Mouse (Mus musculus): ENCODE data around the gene Mmp25. TPM values are rescaled to one million over a fixed set of nuclear protein-coding genes. Genes with fewer than 3 reads are reported as not detected.

Mmp25 gene
- polyA plus RNA-seq, 2 experiments: 0.11 to 0.12 TPM

GRCm38 (mm10) chr17:23603542-23603941 is 41.5 kb downstream of the Mmp25 start:
- ATAC-seq (ENCODE audit: insufficient read depth) (no peak), DNase-seq (ENCODE audit: low read depth in 3 of 3, low spot score in 3 of 3) (no peak)
- no peak overlapping the region for H3K4me2 ChIP-seq (ENCODE audit: low read depth)
- H3K36me3 ChIP-seq (replicated peaks; ENCODE audit: control insufficient read depth, insufficient read depth, low read depth): no peaks in the 10 kb centered on the region
- H3K27me3 ChIP-seq (ENCODE audit: control insufficient read depth, insufficient read depth, low read length): no peaks in the 10 kb centered on the region
- H3K4me1 ChIP-seq (replicated peaks; ENCODE audit: control insufficient read depth in 2 of 2, insufficient read depth in 2 of 2, low read length in 1 of 2): peaks cover 0 to 6% of the 10 kb centered on the region in 2 experiments; a peak in 2 of 4 replicates
- no peak overlapping the region for H3K9ac ChIP-seq (replicated peaks)
- peak; percentile 66 for TF ChIP-seq CTCF (IDR thresholded peaks at IDR 0.05; ENCODE audit: low read depth)
- no peak for TF ChIP-seq EP300 (IDR thresholded peaks at IDR 0.05; ENCODE audit: low read depth)
- H3K27ac ChIP-seq: no peak overlapping the region
- H3K4me3 ChIP-seq (ENCODE audit: insufficient read depth in 1 of 2, low read depth in 2 of 2, low read length in 2 of 2): no peak overlapping the region
- 40% methylated on average over 2 of the region's 2 CpGs for WGBS (ENCODE audit: insufficient replicate concordance)
- H3K9me3 ChIP-seq (ENCODE audit: control insufficient read depth, low read length): no peaks in the 10 kb centered on the region

- Histone ChIP-seq H3K4me2 (ENCODE audit: low read depth) (no peak overlapping the region), H3K27me3 (ENCODE audit: control insufficient read depth, insufficient read depth, low read length) (no peaks in the 10 kb centered on the region), H3K9me3 (ENCODE audit: control insufficient read depth, low read length) (no peaks in the 10 kb centered on the region), H3K4me3 (ENCODE audit: insufficient read depth in 1 of 2, low read depth in 2 of 2, low read length in 2 of 2) (no peak overlapping the region), H3K27ac (no peak overlapping the region), H3K36me3 (replicated peaks; ENCODE audit: control insufficient read depth, insufficient read depth, low read depth) (no peaks in the 10 kb centered on the region), H3K4me1 (replicated peaks; ENCODE audit: control insufficient read depth in 2 of 2, insufficient read depth in 2 of 2, low read length in 1 of 2) (peaks cover 0 to 9% of the 10 kb centered on the region in 2 experiments; a peak in 2 of 4 replicates), H3K9ac (replicated peaks) (no peak overlapping the region)
- DNase-seq (ENCODE audit: low read depth in 3 of 3, low spot score in 3 of 3): no peak
- WGBS (ENCODE audit: insufficient replicate concordance): 28% methylated on average over 8 of the region's 8 CpGs
- ATAC-seq (ENCODE audit: insufficient read depth): no peak
- TF ChIP-seq CTCF (IDR thresholded peaks at IDR 0.05; ENCODE audit: low read depth) (no peak), EP300 (IDR thresholded peaks at IDR 0.05; ENCODE audit: low read depth) (no peak)
Measured at GRCm38 (mm10) chr17:23603077-23603476, 42.0 kb downstream of the Mmp25 start.

GRCm38 (mm10) chr17:23601836-23602585 is 43.1 kb downstream of the Mmp25 start:
- Histone ChIP-seq H3K36me3 (replicated peaks; ENCODE audit: control insufficient read depth, insufficient read depth, low read depth) (no peaks in the 10 kb centered on the region), H3K27me3 (ENCODE audit: control insufficient read depth, insufficient read depth, low read length) (no peaks in the 10 kb centered on the region), H3K4me2 (ENCODE audit: low read depth) (no peak overlapping the region), H3K9ac (replicated peaks) (no peak overlapping the region), H3K4me3 (ENCODE audit: insufficient read depth in 1 of 2, low read depth in 2 of 2, low read length in 2 of 2) (no peak overlapping the region), H3K4me1 (replicated peaks; ENCODE audit: control insufficient read depth in 2 of 2, insufficient read depth in 2 of 2, low read length in 1 of 2) (peaks cover 0 to 12% of the 10 kb centered on the region in 2 experiments; a peak in 2 of 4 replicates), H3K9me3 (ENCODE audit: control insufficient read depth, low read length) (no peaks in the 10 kb centered on the region), H3K27ac (no peak overlapping the region)
- 48% methylated on average over 10 of the region's 10 CpGs for WGBS (ENCODE audit: insufficient replicate concordance)
- DNase-seq (ENCODE audit: low read depth in 3 of 3, low spot score in 3 of 3) (no peak), ATAC-seq (ENCODE audit: insufficient read depth) (no peak)
- TF ChIP-seq CTCF (IDR thresholded peaks at IDR 0.05; ENCODE audit: low read depth) (no peak), EP300 (IDR thresholded peaks at IDR 0.05; ENCODE audit: low read depth) (no peak)

DNA sequence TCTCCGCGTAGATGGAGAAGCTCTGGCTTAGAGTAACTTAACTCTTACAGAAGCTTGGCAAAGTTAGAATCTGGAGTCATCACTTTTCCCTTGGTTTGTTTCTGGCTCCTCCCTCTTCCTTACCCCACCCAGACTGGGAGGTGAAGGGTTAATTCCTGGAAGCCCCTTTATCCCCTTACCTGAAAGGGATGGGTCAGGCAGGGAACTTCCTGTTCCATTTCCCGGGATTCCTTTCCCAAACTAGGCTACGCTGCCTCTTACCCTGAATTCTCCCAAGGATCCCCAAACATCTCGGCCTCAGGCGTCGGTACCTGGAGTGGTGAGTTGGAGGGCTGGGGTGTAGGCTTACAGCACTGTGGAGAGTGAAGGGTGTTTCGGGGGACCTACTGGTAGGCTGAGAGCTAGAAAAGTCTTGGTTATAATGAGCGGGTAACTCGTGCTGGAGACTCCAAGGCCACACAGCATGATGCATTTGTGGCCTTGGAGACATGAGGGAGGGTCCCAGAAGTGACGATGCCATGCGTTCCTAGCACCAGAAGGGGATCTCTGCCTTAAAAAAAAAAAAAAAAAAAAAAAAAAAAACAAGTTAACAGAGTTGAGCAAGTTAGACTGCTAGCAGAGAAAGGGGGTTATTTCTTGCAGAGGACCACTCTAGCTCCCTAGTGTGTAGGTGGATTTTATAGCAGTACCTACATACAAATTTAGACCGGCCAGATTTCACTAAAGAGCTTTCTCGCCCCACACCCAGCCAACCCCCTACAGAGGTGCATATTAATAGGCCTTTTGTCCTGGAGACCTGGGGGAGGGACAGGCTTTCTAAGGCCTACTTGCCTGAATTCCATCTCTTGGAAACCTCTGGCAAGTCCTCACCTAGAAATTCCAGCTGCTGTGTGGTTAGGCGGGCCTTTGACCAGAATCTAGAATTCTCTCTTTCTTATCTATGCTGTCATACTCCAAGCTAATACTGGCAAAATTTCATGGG is 44.1 kb downstream of the Mmp25 start, which contains the start of gene Zscan10:
Gene Zscan10, plus strand, starts transcription at position 216 of the 982 bp plus-strand sequence.
- Histone ChIP-seq H3K27ac (no peak within 1 kb of the TSS), H3K36me3 (replicated peaks; ENCODE audit: control insufficient read depth, insufficient read depth, low read depth) (no peaks in the 10 kb centered on the region), H3K9ac (replicated peaks) (peak within 1 kb of the TSS; percentile 60; the same call in 1 of the 2 replicates), H3K4me1 (replicated peaks; ENCODE audit: control insufficient read depth in 2 of 2, insufficient read depth in 2 of 2, low read length in 1 of 2) (peaks cover 0 to 12% of the 10 kb centered on the region in 2 experiments; a peak in 2 of 4 replicates), H3K4me2 (ENCODE audit: low read depth) (peak within 1 kb of the TSS; percentile 83), H3K9me3 (ENCODE audit: control insufficient read depth, low read length) (no peaks in the 10 kb centered on the region), H3K4me3 (ENCODE audit: insufficient read depth in 1 of 2, low read depth in 2 of 2, low read length in 2 of 2) (peak within 1 kb of the TSS in 1 of 2 experiments; percentile 59; a peak in 2 of 4 replicates), H3K27me3 (ENCODE audit: control insufficient read depth, insufficient read depth, low read length) (no peaks in the 10 kb centered on the region)
- no peak for ATAC-seq (ENCODE audit: insufficient read depth)
- DNase-seq (ENCODE audit: low read depth in 3 of 3, low spot score in 3 of 3): no peak
- 68% methylated on average over 15 of the region's 15 CpGs for WGBS (ENCODE audit: insufficient replicate concordance)
- no peak for TF ChIP-seq EP300 (IDR thresholded peaks at IDR 0.05; ENCODE audit: low read depth)
- no peak for TF ChIP-seq CTCF (IDR thresholded peaks at IDR 0.05; ENCODE audit: low read depth)

Data from liver, embryonic 14.5 days (tissue).